Comparison of ENCODE assay signal across 8 mouse cellular contexts in the genomic region with DNA sequence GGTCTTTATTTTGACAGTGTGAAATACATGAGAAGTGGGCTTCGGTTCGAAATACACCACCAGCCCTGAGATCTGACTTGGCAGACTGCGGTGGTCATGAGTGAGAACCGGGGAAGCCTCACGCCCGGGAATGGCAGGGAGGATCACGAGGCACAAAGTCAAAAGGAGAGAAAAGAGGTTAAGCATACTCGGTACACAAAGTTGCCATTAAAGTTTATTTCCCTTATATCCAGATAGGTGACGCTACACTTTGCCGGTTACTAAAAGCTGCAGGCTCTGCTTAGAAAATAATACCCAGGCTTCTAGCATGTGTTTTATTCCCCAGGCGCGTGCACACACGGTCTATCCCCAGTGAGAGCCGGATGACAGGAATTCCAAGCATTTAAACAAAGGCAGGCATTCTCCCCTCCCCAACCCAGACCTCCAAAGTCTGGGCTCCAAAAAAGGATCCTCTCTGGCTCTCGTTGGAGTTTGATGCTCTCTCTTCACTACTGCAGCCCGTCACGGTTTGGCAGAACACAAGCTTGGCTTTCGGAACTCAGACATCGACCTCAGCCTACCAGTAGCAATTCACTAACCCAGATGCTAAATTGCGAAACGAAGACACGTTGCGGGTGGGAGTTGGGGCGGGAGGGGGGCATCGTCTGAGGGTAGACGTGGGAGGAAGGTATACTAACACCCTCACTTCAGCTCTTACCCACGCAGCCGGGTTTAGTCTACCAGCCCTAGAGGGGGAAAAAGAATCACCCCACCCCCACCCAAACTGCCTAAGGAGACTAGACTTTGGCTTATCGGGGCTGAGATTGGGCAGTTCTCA. TPM values are rescaled to one million over a fixed set of nuclear protein-coding genes. Genes with fewer than 3 reads are reported as not detected.
A peak's percentile ranks its signal among the peaks of the same experiment; 100 is the strongest.
DNase-seq lines count a peak whose midpoint lies in the region; ATAC-seq lines count a peak whose summit lies in the region.

No protein-coding gene starts in this region.

- peak overlapping the region; percentile 59 for H3K4me3 ChIP-seq in brown adipose tissue, adult 24 weeks (ENCODE audit: insufficient read depth, low read depth, low read length)
- peak overlapping the region; percentile 77 for H3K4me3 ChIP-seq in hindbrain, embryonic 13.5 days

- 0 out of 2 replicates have a peak, but pooled peaks cover 9% of the 10 kb centered on the region for H3K27me3 ChIP-seq in hindbrain, embryonic 13.5 days

- H3K9me3 ChIP-seq in hindbrain, embryonic 13.5 days: no peaks in the 10 kb centered on the region

- ATAC-seq in hindbrain, embryonic 13.5 days (ENCODE audit: low FRiP score): peak; percentile 5; the same call in 1 of the 2 replicates

- H3K4me2 ChIP-seq in hindbrain, embryonic 13.5 days: peak overlapping the region; percentile 88

- H3K27ac ChIP-seq in brown adipose tissue, adult 24 weeks (replicated peaks; ENCODE audit: low read depth, low read length): peak overlapping the region; percentile 42; the same call in 1 of the 2 replicates
- peak overlapping the region; percentile 94 for H3K27ac ChIP-seq in hindbrain, embryonic 13.5 days

- H3K9ac ChIP-seq in hindbrain, embryonic 13.5 days: peak overlapping the region; percentile 88

- DNase-seq in ES-CJ7 (ENCODE audit: low read depth, low spot score): peak; percentile 57
- peak; percentile 64 for DNase-seq in forelimb bud, embryonic 11.5 days (ENCODE audit: low read depth, low spot score)
- peak; percentile 33 to 40 for DNase-seq in layer of hippocampus, postnatal 25 days (ENCODE audit: extremely low spot score in 1 of 2, low spot score in 1 of 2)
- DNase-seq in lung, postnatal 36 days: peak; percentile 12
- peak; percentile 26 to 34 for DNase-seq in right cerebral cortex, postnatal 36 days (ENCODE audit: low spot score in 2 of 2)
- DNase-seq in MN1 (ENCODE audit: low spot score): no peak

- no peaks in the 10 kb centered on the region for H3K36me3 ChIP-seq in hindbrain, embryonic 13.5 days

- H3K4me1 ChIP-seq in brown adipose tissue, adult 24 weeks (ENCODE audit: control insufficient read depth, insufficient read depth, insufficient read length, low read length): no peaks in the 10 kb centered on the region
- peaks cover 23% of the 10 kb centered on the region for H3K4me1 ChIP-seq in hindbrain, embryonic 13.5 days (replicated peaks)

- under 1% methylated on average over 29 of the region's 29 CpGs for WGBS in hindbrain, embryonic 13.5 days

RNA-seq across cellular contexts. Expression of a gene that starts 1.1 kb away (rescaled TPM):
- polyA plus RNA-seq in brown adipose tissue, adult 24 weeks (2012; ENCODE audit: insufficient read depth, insufficient read length, missing spikeins): 1.2 and 1.7 TPM in 2 replicates
- 20.0 and 22.6 TPM in 2 replicates for polyA plus RNA-seq in hindbrain, embryonic 13.5 days (2015; fragmentation: Nextera tagmentation; extraction: Ambion mirVana)
- total RNA-seq in layer of hippocampus, postnatal 25 days (2021): 10 to 100 TPM; 58.4 to 69.8 TPM
